Mouse (Mus musculus) CD8-positive naive resting alpha-beta T cell, adult 2 months (primary cell): ENCODE measurements around the gene Map7d3.

Source experiments
- DNase-seq, 2 experiments: peaks; one replicate each; pipeline ENCODE4 v3.0.0; 2022; ENCODE audit warnings: low read depth in 2 of 2, low spot score in 2 of 2

The Map7d3 gene

GRCm38 (mm10) chrX:56821765-56822603, at the start of gene Map7d3:
Gene Map7d3 (minus strand): TSS chrX:56822326.
- DNase-seq = no peak

GRCm38 (mm10) chrX:56869863-56870262, 47.7 kb upstream of the Map7d3 start, which contains the start of gene Adgrg4:
Gene Adgrg4 (plus strand): TSS chrX:56870163.
- no peak for DNase-seq

GRCm38 (mm10) chrX:56841255-56841654, 19.1 kb upstream of the Map7d3 start:
- no peak for DNase-seq

- no peak for DNase-seq
Observed at GRCm38 (mm10) chrX:56839369-56839768, 17.2 kb upstream of the Map7d3 start.

- no peak for DNase-seq
Observed at GRCm38 (mm10) chrX:56835842-56836241, 13.7 kb upstream of the Map7d3 start.

GRCm38 (mm10) chrX:56827492-56827891, 5.4 kb upstream of the Map7d3 start:
- no peak for DNase-seq

- DNase-seq = no peak
Observed at GRCm38 (mm10) chrX:56791268-56791667, 30.9 kb downstream of the Map7d3 start.

- DNase-seq = no peak
Observed at GRCm38 (mm10) chrX:56790591-56790990, 31.5 kb downstream of the Map7d3 start.

GRCm38 (mm10) chrX:56787486-56787885, 34.6 kb downstream of the Map7d3 start:
- DNase-seq = no peak

- no peak for DNase-seq
Observed at GRCm38 (mm10) chrX:56786281-56787061, 35.7 kb downstream of the Map7d3 start.

GRCm38 (mm10) chrX:56773329-56773728, 48.8 kb downstream of the Map7d3 start:
- DNase-seq = no peak

- no peak for DNase-seq
Observed at GRCm38 (mm10) chrX:56771751-56772150, 50.4 kb downstream of the Map7d3 start.

GRCm38 (mm10) chrX:56769838-56770237, 52.3 kb downstream of the Map7d3 start:
- DNase-seq = no peak

GRCm38 (mm10) chrX:56760257-56760760, 61.8 kb downstream of the Map7d3 start:
- no peak for DNase-seq

- DNase-seq = no peak
Observed at GRCm38 (mm10) chrX:56756352-56756751, 65.8 kb downstream of the Map7d3 start.

- no peak for DNase-seq
Observed at GRCm38 (mm10) chrX:56755646-56756045, 66.5 kb downstream of the Map7d3 start.

GRCm38 (mm10) chrX:56753317-56754289, 68.5 kb downstream of the Map7d3 start:
- no peak for DNase-seq

GRCm38 (mm10) chrX:56752144-56752543, 70.0 kb downstream of the Map7d3 start:
- no peak for DNase-seq

GRCm38 (mm10) chrX:56751536-56751935, 70.6 kb downstream of the Map7d3 start:
- no peak for DNase-seq
